Mouse (Mus musculus): ENCODE data around the gene Gm6337. TPM values are rescaled to one million over a fixed set of nuclear protein-coding genes. Genes with fewer than 3 reads are reported as not detected.

The Gm6337 gene
- not detected for total RNA-seq (2023)

DNA sequence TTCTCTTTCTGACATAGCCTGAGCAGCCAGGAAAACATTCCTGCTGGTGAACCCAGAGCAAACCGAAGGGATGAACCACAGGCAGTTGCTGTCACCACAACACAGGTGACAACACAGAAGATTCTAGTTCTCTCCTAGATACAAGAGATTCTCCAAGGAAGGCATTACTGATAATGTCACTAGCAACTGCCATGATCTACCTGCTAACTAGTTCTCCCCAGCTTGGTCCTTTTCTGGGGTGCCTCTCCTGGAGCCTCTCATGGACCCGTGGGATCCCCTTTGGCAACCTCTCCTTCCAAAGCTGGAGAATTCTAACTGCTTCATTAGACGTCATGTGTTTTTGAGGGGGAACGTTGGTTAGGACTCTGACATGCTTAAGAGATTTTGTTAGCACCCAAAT, at the start of gene Gm6337:
Gene Gm6337 (minus strand): TSS at position 101 of the 400 bp plus-strand sequence.

GRCm38 (mm10) chr14:6093842-6094241, 35.8 kb upstream of the Gm6337 start, which contains the start of gene Gm8206:
TSS of gene Gm8206 (minus strand) at chr14:6093942.

Other genes with a start within 250 kb of the Gm6337 start
- gene Gm3424, start 227.9 kb downstream of the Gm6337 start, total RNA-seq (2023), result not detected
- not detected for gene Gm8237, start 177.9 kb downstream of the Gm6337 start, total RNA-seq (2023)
- gene Gm3248, start 96.5 kb downstream of the Gm6337 start, total RNA-seq (2023), result not detected
- gene Gm3453, start 79.1 kb downstream of the Gm6337 start, total RNA-seq (2023), result not detected
- not detected for gene Gm8206, start 35.7 kb upstream of the Gm6337 start, total RNA-seq (2023)
- gene Gm3468, start 50.4 kb upstream of the Gm6337 start, total RNA-seq (2023), result not detected
- not detected for gene Gm3476, start 67.5 kb upstream of the Gm6337 start, total RNA-seq (2023)
- gene Gm21560, start 161.0 kb upstream of the Gm6337 start, total RNA-seq (2023), result not detected
- gene Gm3411, start 229.0 kb upstream of the Gm6337 start, total RNA-seq (2023), result not detected
- not detected for gene Gm21103, start 246.6 kb upstream of the Gm6337 start, total RNA-seq (2023)